7 mouse cellular contexts compared by ENCODE assay signal in the genomic region with DNA sequence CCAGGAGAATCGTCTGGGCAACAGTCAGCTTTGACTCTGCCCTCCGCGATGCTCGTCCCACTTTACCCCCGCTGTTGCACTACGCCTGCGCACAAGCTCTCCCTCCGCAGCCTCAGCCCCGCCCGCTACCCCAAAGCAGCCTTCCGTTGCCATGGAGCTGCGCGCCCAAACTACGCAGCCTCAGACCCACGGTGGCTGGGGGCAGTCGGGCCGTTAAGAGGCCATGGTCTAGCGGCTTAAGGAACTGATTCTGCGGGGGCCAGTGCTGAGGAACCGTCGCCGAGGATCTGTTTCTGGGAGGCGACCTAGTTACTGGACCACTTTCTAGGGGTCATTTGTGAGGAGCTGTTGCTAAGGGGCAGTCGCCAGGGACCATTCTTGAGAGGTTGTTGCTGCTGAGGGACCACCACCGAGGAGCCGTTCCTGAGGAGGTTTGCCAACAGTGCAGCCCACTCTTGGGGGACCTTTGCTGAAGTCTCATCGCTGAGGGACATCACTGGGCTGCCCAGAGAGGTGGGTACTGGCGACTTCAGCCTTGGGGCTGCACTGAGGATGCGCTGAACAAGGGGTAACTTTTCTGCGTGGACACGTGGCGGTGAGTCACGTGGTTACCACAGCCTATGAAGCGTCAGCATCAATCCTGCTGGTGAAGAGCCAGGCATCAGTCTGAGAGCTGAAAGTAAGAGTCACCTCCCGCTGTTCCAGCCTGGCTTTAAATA. TPM values are rescaled to one million over a fixed set of nuclear protein-coding genes. Genes with fewer than 3 reads are reported as not detected.
DNase-seq lines count a peak whose midpoint lies in the region; ATAC-seq lines count a peak whose summit lies in the region.

A gene (plus strand): TSS at position 133 of the 719 bp plus-strand sequence.

- H3K36me3 ChIP-seq in intestine, embryonic 14.5 days (ENCODE audit: control insufficient read depth, insufficient read depth, low read length): no peaks in the 10 kb centered on the region

- DNase-seq in adrenal gland, adult 8-10 months: peak; percentile 65
- peak; percentile 94 for DNase-seq in embryo, embryonic 11 days
- DNase-seq in gastrocnemius, postnatal 36 days: peak; percentile 51 to 71
- peak; percentile 84 for DNase-seq in intestine, embryonic 14.5 days (ENCODE audit: low spot score)
- DNase-seq in left cerebral cortex, postnatal 10 days (ENCODE audit: extremely low spot score in 1 of 2, low spot score in 2 of 2): peak; percentile 85 to 91
- peak; percentile 91 for DNase-seq in mesoderm, embryonic 11.5 days (ENCODE audit: low read depth, low spot score)
- DNase-seq in right cerebral cortex, postnatal 4 days: peak; percentile 81

- peak within 1 kb of the TSS; percentile 6; the same call in 1 of the 2 replicates for H3K27ac ChIP-seq in intestine, embryonic 14.5 days (ENCODE audit: low read depth)

- under 1% methylated on average over 35 of the region's 35 CpGs for WGBS in intestine, embryonic 14.5 days

- no peaks in the 10 kb centered on the region; the same call in 1 of the 2 replicates for H3K9me3 ChIP-seq in intestine, embryonic 14.5 days (ENCODE audit: control insufficient read depth, low read length)

- H3K4me2 ChIP-seq in intestine, embryonic 14.5 days (ENCODE audit: low read length): peak within 1 kb of the TSS; percentile 79

- intact Hi-C loops in gastrocnemius, postnatal 36 days (cut with DNase I): loop anchor here (5.0 kb wide), 1 partner anchor 87 kb away; no protein-coding TSS in a partner anchor
- intact Hi-C loops in left cerebral cortex, postnatal 10 days (cut with DNase I): no loop called here

- peak within 1 kb of the TSS; percentile 48 for H3K4me3 ChIP-seq in intestine, embryonic 14.5 days (ENCODE audit: low read depth, low read length)

- peaks cover 8% of the 10 kb centered on the region; the same call in 1 of the 2 replicates for H3K4me1 ChIP-seq in intestine, embryonic 14.5 days (replicated peaks; ENCODE audit: control insufficient read depth, insufficient read depth, low read length)

- ATAC-seq in intestine, embryonic 14.5 days (replicated peaks; ENCODE audit: low FRiP score, low TSS enrichment, low read depth): peak; percentile 96

- peak within 1 kb of the TSS; percentile 29; the same call in 1 of the 2 replicates for H3K9ac ChIP-seq in intestine, embryonic 14.5 days (ENCODE audit: low read length)

- no peaks in the 10 kb centered on the region for H3K27me3 ChIP-seq in intestine, embryonic 14.5 days (replicated peaks; ENCODE audit: control insufficient read depth, insufficient read depth, low read length)

RNA-seq across cellular contexts. Expression of the gene that starts here (rescaled TPM):
- total RNA-seq in adrenal gland, adult 8-10 months (2022): 1 to 10 TPM; 1.0 to 3.4 (median 1.4) TPM
- total RNA-seq in gastrocnemius, postnatal 36 days (2021): under 1 TPM; 0.15 to 0.38 TPM
- 1.8 and 3.0 TPM in 2 replicates for polyA plus RNA-seq in intestine, embryonic 14.5 days (2014; fragmentation: Nextera tagmentation; extraction: Ambion mirVana)
- total RNA-seq in left cerebral cortex, postnatal 10 days (2021): 10 to 100 TPM; 10.1 to 10.6 TPM

Comparison
In these comparisons a context has a peak if more than half of its experiments do, and no peak if none do; other contexts are left out.
1. Peak in every context shown above with its lines: DNase-seq, ATAC-seq, H3K4me3 ChIP-seq and H3K27ac ChIP-seq.
2. Peak in DNase-seq in gastrocnemius, postnatal 36 days; RNA of the gene not detected or under 1 TPM.